Mouse (Mus musculus): ENCODE data around the gene Zc3h13. TPM values are rescaled to one million over a fixed set of nuclear protein-coding genes. Genes with fewer than 3 reads are reported as not detected.

Zc3h13 gene
- total RNA-seq (2012; rRNA removed) (18.8 and 19.3 TPM in 2 replicates), total RNA-seq (2014; rRNA removed) (15.7 and 17.7 TPM in 2 replicates), polyA plus RNA-seq (2012; ENCODE audit: insufficient read length, low read depth) (38.5 and 39.8 TPM in 2 replicates)

DNA sequence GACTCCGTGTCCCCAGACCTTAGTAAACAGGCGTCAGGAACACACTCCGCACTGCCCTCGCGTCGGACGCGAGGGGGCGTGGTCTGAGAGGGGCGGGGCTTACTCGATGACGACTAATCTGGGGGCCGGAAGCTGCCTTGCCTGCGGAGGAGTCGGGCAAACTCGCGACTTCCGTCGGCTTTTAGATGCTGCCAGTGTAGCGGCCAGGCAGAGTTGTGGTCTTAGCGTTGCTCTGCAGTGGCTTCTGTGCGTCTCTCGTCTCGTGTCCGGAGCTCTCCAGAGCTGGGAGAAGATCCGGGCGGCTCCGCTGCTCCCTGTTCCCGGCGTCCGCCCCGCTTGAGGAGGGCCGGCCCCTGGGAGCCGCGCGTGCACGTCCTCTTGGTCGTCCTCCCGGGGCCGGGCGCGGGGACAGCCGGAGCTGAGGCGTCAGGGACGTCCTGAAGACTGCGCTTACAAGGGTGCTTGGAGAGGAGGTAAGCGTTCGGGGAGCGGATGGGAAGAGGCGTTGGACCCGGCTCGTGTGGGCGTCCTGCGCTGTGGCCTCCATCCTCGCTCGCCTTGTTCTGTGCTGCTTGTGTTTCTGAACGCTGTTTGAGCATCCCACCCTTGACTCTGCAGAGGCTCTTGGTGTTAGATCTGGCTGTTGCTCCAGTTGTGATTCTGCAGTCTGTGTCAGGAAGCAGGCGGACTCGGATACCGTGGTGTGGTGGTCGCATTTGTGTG lies at the start of gene Zc3h13:
Zc3h13 (plus strand) TSS at position 181 of the 723 bp plus-strand sequence.
- dilution Hi-C loops (cut with MboI; ENCODE audit: extremely low pct_ligation_motif_present, extremely low pct_unique_long_range_greater_than_20kb, low sequenced_read_pairs) (no loop called here), in situ Hi-C loops (cut with MboI; ENCODE audit: low pct_ligation_motif_present, low pct_unique_long_range_greater_than_20kb, low sequenced_read_pairs) (no loop called here)
- Histone ChIP-seq H3K9ac (ENCODE audit: insufficient read depth, low read depth) (peak within 1 kb of the TSS; percentile 91), H3K79me2 (replicated peaks; ENCODE audit: control insufficient read depth, extremely low read depth, insufficient read depth, poor library complexity, severe bottlenecking) (peaks cover 28% of the 10 kb centered on the region), H3K27me3 (replicated peaks) (peaks cover 26% of the 10 kb centered on the region), H3K27ac (ENCODE audit: insufficient read depth, low read depth) (no peak within 1 kb of the TSS), H3K4me3 (replicated peaks in 1 of 3; ENCODE audit: low read depth in 2 of 3, low read length in 2 of 3, poor library complexity in 1 of 3) (peak within 1 kb of the TSS; percentile 81 to 95 (median 92)), H3K4me1 (ENCODE audit: control insufficient read depth in 1 of 2, insufficient read depth in 2 of 2) (peaks cover 0 to 16% of the 10 kb centered on the region in 2 experiments; a peak in 2 of 4 replicates), H3K4me2 (ENCODE audit: insufficient read depth, low read depth, poor library complexity, severe bottlenecking) (peak within 1 kb of the TSS; percentile 88), H3K9me3 (replicated peaks; ENCODE audit: low read length) (no peaks in the 10 kb centered on the region), H3K36me3 (replicated peaks in 1 of 2; ENCODE audit: control insufficient read depth in 1 of 2, insufficient read depth in 1 of 2, low read length in 1 of 2) (no peaks in the 10 kb centered on the region)
- DNase-seq (ENCODE audit: extremely low read depth): peak; percentile 93
- TF ChIP-seq CHD2 (IDR thresholded peaks at IDR 0.05; ENCODE audit: low read length) (no peak), MAX (IDR thresholded peaks at IDR 0.05; ENCODE audit: low read length) (peak; percentile 51; the same call in 1 of the 2 replicates), USF2 (conservative IDR thresholded peaks at IDR 0.05; ENCODE audit: low read depth, low read length) (no peak), MEF2A (IDR thresholded peaks at IDR 0.05; ENCODE audit: borderline replicate concordance, low read depth, low read length) (peak; percentile 72; the same call in 1 of the 2 replicates), MAZ (IDR thresholded peaks at IDR 0.05; ENCODE audit: low read depth, low read length) (0 out of 2 replicates have a peak, but pooled peaks have one; percentile 32), ZKSCAN1 (IDR thresholded peaks at IDR 0.05; ENCODE audit: borderline replicate concordance, low read depth, low read length) (no peak), ZNF384 (IDR thresholded peaks at IDR 0.05; ENCODE audit: low read depth, low read length) (no peak), ETS1 (conservative IDR thresholded peaks at IDR 0.05; ENCODE audit: low read depth, low read length) (0 out of 2 replicates have a peak, but pooled peaks have one; percentile 15), TBP (conservative IDR thresholded peaks at IDR 0.05; ENCODE audit: low read depth, low read length) (peak; percentile 71), EP300 (IDR thresholded peaks at IDR 0.05; ENCODE audit: low read length) (no peak), BHLHE40 (IDR thresholded peaks at IDR 0.05; ENCODE audit: low read depth, low read length) (0 out of 2 replicates have a peak, but pooled peaks have one; percentile 44), NRF1 (IDR thresholded peaks at IDR 0.05; ENCODE audit: low read depth, low read length) (peak; percentile 45), GABPA (IDR thresholded peaks at IDR 0.05; ENCODE audit: insufficient replicate concordance, low read depth, low read length) (no peak), JUN (IDR thresholded peaks at IDR 0.05; ENCODE audit: insufficient read depth, low read depth, low read length) (no peak), JUND (conservative IDR thresholded peaks at IDR 0.05; ENCODE audit: low read depth, low read length) (no peak), UBTF (IDR thresholded peaks at IDR 0.05; ENCODE audit: low read depth, low read length) (0 out of 2 replicates have a peak, but pooled peaks have one; percentile 50), SMC3 (IDR thresholded peaks at IDR 0.05; ENCODE audit: low read depth, low read length) (no peak), MXI1 (IDR thresholded peaks at IDR 0.05; ENCODE audit: low read depth, low read length) (peak; percentile 92), PAX5 (IDR thresholded peaks at IDR 0.05; ENCODE audit: low read length) (no peak), USF1 (IDR thresholded peaks at IDR 0.05; ENCODE audit: low read depth, low read length) (no peak), POLR2AphosphoS2 (IDR thresholded peaks at IDR 0.05; ENCODE audit: low read depth, low read length) (peak; percentile 80; the same call in 1 of the 2 replicates), POLR2A (IDR thresholded peaks at IDR 0.05; ENCODE audit: low read depth, low read length) (peak; percentile 94), E2F4 (IDR thresholded peaks at IDR 0.05; ENCODE audit: insufficient replicate concordance, low read depth, low read length) (no peak), TCF12 (IDR thresholded peaks at IDR 0.05; ENCODE audit: low read depth, low read length) (peak; percentile 78; the same call in 1 of the 2 replicates), CHD1 (IDR thresholded peaks at IDR 0.05; ENCODE audit: low read depth, low read length) (no peak), ZMIZ1 (IDR thresholded peaks at IDR 0.05; ENCODE audit: low read depth, low read length) (peak; percentile 94), MAFK (IDR thresholded peaks at IDR 0.05; ENCODE audit: insufficient replicate concordance, low read length) (no peak), IRF4 (IDR thresholded peaks at IDR 0.05; ENCODE audit: low read depth, low read length) (peak; percentile 37; the same call in 1 of the 2 replicates), NELFE (IDR thresholded peaks at IDR 0.05; ENCODE audit: low read depth, low read length) (peak; percentile 86), RCOR1 (conservative IDR thresholded peaks at IDR 0.05; ENCODE audit: low read depth, low read length) (no peak), SIN3A (IDR thresholded peaks at IDR 0.05; ENCODE audit: low read length) (peak; percentile 94), KAT2A (IDR thresholded peaks at IDR 0.05; ENCODE audit: insufficient replicate concordance, low read length) (peak; percentile 77; the same call in 1 of the 2 replicates), ELF1 (IDR thresholded peaks at IDR 0.05; ENCODE audit: low read depth, low read length) (peak; percentile 97), HCFC1 (IDR thresholded peaks at IDR 0.05; ENCODE audit: low read depth, low read length) (peak; percentile 92), CTCF (conservative IDR thresholded peaks at IDR 0.05 in 1 of 2, IDR thresholded peaks at IDR 0.05 in 1 of 2; ENCODE audit: low read depth in 2 of 2, low read length in 2 of 2) (no peak), RAD21 (IDR thresholded peaks at IDR 0.05; ENCODE audit: low read depth, low read length) (no peak), ZC3H11A (IDR thresholded peaks at IDR 0.05; ENCODE audit: low read depth, low read length) (no peak), MYC (IDR thresholded peaks at IDR 0.05; ENCODE audit: low read depth, low read length) (peak; percentile 54; the same call in 1 of the 2 replicates)
